Mouse (Mus musculus): ENCODE data around the gene Dennd6a.
"Not testable (repeated sequence)": the region's sequence is repeated elsewhere in the genome, so short reads cannot be mapped to it uniquely, and the experiment has no call there.

The Dennd6a gene

GRCm38 (mm10) chr14:26643006-26643624, 69.5 kb downstream of the Dennd6a start:
- DNase-seq = no peak

DNA sequence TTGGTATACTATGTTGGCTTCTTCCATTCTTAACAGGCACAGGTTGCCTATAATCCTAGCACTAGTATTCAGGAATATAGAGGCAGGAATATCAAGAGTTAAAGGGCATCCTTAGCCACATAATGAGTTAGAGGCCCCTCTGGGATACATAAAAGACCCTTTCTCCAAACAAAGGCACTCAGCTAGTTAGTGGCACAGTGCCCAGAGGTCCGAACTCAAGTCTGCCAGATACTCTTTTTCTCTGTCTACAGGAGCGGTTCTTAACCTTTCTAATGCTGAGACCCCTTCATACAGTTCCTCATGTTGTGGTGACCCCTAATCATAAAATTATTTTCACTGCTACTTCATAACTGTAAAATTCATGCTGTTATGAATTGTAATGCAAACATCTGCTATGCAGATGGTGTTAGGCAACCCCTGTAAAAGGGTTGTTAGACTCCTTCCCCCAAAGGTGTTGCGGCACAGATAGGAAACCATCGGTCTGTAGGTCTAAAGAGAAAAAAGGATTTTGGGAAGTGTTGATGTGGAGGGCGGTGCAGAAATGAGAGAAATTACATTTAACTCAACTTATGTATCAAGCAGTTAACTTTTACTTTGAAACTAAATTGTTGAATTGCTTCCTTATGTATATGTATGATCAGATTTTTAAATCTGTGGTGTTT, 72.5 kb downstream of the Dennd6a start:
- peak in 1 of 2 experiments; percentile 16 for DNase-seq

DNA sequence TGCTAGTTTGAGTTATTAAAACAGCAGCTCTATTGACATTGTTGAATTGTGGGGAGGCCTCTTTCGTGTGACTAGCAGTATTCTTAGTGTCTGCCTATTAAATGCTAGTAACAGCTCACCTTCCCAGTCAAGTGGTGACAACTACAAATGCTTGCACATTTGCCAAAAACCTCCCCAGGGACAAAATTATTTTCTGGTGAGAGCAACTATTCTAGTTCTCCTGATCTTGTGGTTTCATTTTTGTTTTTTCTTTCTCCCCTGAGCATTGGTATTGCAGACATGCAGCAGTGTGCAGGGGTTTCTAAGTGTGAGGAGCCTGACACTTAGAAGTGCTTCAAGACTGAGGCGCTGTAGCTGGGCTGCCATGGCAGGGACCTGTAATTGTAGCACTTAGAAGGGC, 74.2 kb downstream of the Dennd6a start:
- DNase-seq = no peak

DNA sequence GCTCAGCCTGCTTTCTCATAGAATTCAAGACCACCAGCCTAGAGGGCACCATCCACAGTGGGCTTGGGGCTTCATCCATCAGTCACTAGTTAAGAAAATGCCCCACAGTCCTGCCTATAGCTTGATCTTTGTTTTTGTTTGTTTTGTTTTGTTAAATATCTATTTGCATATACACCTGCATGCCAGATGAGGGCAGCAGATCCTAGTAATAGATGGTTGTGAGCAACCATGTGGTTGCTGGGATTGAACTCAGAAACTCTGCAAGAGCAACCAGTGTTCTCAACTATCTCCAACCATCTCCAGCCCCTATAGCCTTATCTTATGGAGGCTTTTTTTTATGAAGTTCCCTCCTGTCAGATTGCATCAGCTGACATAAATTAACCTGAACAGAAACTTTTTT, 78.2 kb downstream of the Dennd6a start:
- no peak for DNase-seq

DNA sequence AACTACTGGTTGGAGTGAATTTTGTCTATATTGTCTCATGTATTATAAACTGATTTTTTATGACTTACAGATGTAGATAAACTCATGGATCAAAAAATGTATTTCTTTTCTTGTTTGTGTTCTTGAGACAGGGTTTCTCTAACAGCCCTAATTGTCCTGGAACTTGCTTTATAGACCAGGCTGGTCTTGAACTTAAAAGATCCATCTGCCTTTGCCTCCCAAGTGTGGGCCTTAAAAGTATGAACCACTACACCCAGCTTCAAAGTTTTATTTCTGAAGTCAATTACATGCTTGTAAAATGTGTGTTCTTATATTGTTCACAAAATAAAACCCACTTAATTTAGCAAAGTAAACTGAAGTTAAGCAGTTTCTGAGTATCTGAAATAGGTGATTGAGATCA, 84.5 kb downstream of the Dennd6a start:
- no peak for DNase-seq

DNA sequence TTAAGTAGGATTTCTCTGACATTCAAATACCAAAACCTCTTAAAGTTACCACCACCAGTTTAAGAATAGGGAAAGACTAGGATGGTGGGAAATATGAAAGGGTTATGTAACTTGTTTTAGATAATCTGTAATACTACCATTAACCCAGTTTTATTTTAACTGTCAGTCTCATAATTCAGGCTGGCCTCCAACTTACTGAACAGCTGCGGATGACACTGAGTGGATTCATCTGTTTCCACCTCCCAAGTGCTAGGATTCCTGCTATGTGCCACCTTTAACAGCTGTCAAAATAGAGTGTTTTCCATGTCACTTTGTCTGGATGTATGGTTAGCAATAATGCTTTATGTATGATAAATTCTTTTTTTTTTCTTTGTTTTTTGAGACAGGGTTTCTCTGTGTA, 86.6 kb downstream of the Dennd6a start:
- no peak for DNase-seq

DNA sequence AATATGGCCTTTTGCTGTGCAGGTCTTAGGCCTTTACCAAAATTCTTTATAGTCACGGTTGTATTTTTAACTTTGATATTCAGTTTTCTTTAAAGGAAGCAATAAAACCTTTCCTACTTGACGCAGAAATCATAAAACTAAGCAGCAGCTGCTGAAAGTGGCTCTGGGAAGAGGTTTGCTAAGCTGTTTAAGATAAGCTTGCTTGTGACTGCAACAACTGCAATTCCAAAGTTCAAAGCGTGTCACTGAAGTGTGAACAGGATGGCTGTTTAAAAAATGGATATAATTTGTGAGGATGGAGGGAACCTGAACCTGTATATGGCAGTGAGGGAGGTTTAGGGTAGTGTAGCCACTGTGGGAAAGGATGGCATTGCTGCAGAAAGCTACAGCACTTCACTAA, 88.4 kb downstream of the Dennd6a start:
- DNase-seq = no peak

DNA sequence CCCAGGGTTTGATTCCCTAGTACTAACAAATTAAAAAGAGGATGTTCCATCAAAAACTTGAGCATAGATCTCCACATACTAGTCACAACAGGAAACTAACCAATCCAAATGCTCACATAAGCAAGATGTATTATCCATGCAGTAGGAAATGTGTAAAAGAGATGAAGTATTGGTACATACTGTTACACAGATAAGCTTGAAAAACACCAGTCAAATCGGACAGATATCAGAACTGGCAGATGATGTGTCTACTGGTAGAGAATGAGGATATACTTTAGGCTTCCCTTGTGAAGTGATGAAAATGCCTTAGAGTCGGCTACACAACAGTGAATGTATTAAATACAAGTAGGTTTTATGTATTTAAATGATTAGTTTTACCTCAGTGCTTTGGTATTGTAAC, 88.8 kb downstream of the Dennd6a start:
- no peak for DNase-seq

GRCm38 (mm10) chr14:26663851-26664250, 90.2 kb downstream of the Dennd6a start:
- DNase-seq = no peak

DNA sequence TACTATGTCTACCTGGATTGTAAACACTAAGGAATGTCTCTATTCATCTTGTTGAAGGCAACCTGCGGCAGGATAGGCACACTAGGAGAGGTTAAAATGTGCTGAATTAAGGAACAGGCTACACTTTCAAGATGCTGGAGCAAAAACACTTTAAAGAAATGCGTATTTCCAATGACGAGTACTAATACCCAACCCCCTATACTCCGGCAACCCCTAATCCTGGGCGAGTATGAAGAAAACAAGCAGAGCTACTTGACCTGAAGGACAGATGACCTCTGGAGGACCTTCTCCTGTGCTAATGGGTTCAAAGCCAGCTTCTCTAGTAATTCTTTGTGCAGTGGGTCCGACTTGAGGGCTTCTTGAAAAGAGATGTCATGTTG, 94.3 kb downstream of the Dennd6a start:
- no peak for DNase-seq

DNA sequence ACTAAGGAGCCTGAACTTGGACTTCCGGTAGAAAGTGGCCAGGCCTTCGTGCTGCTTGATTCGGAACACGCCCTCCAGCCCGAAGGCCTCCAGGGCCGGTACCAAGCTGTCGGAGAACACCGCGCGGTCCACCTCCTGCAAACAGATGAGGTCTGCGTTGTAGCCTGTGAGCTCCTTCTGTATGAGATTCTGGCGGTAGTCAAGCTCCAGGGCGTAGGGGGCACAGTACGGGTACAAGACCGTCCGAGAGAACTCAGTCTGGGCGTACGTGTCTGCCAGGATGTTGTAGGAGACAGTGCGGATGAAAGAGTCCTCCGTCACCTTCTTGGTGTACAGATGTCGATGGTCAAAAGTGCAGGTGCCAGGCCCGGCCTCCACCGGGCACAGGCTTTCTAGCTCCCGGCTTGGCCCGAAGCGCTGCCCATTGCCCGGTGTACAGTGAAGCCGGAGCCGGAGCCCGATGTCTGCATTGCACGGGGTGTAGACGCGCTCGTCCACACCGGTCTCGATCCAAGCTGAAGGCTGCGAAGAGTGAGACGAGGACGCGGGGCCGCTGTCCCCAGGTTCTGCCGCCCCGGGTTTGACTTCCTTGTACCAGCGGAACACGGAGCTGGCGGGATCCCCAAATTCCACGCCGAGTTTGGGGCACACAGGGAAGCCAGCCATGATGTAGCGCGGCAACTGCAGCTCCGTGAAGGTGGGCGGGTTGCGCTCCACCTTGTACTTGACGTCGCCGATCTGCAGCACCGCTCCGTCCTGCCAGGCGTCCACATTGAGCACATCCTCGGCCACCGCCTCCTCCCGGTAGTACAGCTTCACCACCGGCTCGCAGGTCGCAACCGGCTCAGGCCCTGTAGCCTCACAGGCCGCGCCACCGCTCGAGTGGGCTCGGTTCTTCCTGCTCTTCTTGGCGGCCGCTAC, 95.0 kb downstream of the Dennd6a start:
- DNase-seq = peak; percentile 59 to 75

GRCm38 (mm10) chr14:26669292-26670073, 95.8 kb downstream of the Dennd6a start, which contains the start of gene Pde12:
TSS of gene Pde12 (minus strand) at chr14:26669883.
- DNase-seq = peak; percentile 88 to 93

- no peak for DNase-seq
These were observed 97.3 kb downstream of the Dennd6a start for GRCm38 (mm10) chr14:26670964-26671363.

GRCm38 (mm10) chr14:26671870-26672615, 98.4 kb downstream of the Dennd6a start:
- DNase-seq = not testable (repeated sequence)

DNA sequence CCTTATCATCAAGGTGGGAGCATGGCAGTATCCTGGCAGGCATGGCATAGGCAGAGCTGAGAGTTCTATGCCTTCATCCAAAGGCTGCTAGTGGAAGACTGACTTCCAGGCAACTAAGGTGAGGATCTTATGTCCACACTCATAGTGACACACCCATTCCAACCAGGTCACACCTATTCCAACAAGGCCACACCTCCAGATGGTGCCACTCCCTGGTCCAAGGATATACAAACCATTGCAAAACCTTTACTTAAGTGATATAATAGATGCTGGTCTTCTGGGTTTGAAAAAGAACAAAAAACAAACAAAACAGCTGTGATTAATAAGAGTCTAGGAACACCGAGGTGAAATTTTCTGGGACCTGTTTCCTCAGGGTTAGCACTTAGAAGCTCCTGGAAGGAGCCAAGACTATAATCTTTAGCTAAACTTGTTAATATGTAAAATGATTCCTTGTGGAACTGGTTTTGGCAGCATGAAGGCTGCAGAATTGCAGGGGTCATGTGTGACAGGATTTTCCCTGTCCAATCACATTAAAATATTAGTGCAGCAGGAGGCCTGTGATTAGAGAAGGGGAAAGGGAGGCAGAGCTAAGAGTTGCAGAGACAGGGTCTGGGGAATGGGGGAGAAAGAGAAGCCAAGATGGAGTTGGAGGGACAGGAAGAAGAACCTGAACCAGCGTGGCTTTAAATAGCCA, 101.0 kb downstream of the Dennd6a start:
- peak in 1 of 2 experiments; percentile 17 for DNase-seq

- DNase-seq = peak; percentile 66 to 76
These were observed 101.7 kb downstream of the Dennd6a start for GRCm38 (mm10) chr14:26675371-26675770.

DNA sequence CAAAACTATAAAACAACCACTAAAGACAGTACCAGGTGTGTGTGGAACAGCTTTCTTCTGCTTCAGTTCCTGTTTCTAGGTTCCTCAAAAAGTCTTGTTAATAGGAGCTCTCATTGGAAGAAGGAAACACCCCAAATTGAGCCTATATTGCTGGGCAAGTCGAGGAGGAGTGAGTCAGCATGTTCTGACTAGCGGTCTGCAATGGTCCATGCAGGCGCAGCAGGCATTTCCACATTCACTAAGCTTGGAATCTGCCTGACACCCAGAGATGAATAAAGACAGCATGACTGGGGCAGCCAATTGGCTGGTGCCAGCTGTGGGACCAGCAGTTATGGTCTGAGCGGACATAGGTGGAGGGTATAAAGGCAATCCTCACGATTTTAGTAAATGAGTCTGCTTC, 102.1 kb downstream of the Dennd6a start:
- no peak for DNase-seq
